Mouse (Mus musculus): ENCODE results near the gene E330017A01Rik. TPM values are rescaled to one million over a fixed set of nuclear protein-coding genes. Genes with fewer than 3 reads are reported as not detected.
A peak's percentile ranks its signal among the peaks of the same experiment; 100 is the strongest.

E330017A01Rik gene
- total RNA-seq, 4 experiments from 2014 or later, result not detected

DNA sequence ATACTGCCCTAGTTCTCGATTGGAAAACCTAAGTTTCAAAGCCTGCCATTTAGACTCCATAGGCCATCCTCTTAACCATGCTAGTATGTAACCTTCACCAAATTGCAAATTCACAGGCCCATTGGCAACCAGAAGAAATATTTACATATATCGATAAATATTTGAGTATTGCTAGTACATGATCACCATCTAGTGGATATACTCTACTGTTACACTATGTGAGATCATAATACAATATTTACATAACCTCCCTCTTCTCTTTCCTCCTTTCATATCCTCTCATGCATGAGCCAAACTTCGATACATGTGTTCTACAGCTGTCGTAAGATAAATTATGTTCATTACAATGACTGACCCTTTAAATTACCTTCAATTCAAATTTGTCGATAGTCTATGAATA is 24.5 kb upstream of the E330017A01Rik start:
- no peak for DNase-seq (ENCODE audit: low spot score in 2 of 2)

DNA sequence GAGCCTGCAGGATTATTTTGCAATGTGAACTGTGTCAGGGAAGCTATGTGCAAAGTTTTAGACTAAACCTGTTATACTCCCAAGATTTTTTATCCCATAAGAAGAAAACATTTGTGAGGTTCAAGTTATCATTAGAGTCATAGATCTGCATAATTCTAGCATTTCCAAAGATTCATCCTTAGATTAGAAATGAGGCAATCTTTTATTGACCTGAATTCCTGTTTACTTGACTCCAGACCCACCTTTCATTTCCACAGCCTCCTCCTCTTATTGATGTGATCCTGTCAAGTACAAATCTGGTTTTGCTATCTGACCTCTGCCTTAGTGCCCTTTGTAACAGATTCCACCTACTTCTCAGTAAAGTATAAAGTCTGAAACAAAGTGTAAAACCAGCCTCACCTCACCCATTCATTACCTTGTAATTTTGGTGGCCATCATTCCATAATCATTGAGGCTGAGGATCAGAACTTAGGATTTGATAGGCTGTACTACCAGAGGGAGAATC is 23.8 kb upstream of the E330017A01Rik start:
- DNase-seq (ENCODE audit: low spot score in 2 of 2), result no peak

GRCm38 (mm10) chr16:58661826-58662225 is 23.3 kb upstream of the E330017A01Rik start:
- no peak for DNase-seq (ENCODE audit: low spot score in 2 of 2)

GRCm38 (mm10) chr16:58658668-58659067 is 20.1 kb upstream of the E330017A01Rik start:
- DNase-seq (ENCODE audit: low spot score in 2 of 2), result no peak

- no peak for DNase-seq (ENCODE audit: low spot score in 2 of 2)
These were observed 18.0 kb upstream of the E330017A01Rik start for GRCm38 (mm10) chr16:58656526-58656925.

DNA sequence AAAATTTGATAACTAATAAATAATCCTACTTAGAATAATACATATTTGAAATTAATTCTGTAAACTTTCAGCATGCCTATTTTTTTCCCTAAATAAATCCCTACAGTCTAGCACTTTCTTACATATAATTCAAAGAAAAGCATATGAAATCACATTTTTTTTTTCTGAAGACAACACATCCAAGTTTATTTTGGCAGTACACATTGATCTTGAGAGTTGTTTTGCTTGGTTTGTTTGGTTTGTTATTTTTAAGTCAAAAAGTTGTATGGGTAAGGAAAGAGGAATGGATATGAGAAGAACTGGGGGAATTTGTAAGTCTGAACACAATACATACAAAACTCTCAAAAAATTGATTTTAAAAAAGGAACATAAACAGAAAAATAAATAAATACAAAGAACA is 17.2 kb upstream of the E330017A01Rik start:
- no peak for DNase-seq (ENCODE audit: low spot score in 2 of 2)

- DNase-seq (ENCODE audit: low spot score in 2 of 2), result no peak
These were observed 11.4 kb upstream of the E330017A01Rik start for GRCm38 (mm10) chr16:58649979-58650378.

DNA sequence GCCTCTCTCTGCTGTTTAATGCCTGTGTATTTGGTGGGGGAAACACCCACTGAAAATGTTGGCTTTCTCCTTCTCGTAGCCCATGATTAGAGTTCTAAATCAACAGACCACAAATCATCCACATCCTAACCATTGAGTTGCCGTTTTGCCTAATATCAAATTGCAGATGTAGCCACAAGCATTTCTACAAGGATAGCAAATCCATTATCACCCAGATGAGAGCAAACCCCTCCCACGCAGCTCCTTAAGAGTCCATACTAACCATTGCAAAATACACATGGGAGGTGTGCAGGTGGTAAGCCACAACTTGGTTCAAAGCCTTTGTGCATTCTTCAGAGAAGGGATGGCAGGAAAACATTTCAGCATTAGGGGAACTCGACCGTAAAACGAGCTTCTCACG is 523 bp downstream of the E330017A01Rik start:
- no peak for DNase-seq (ENCODE audit: low spot score in 2 of 2)

DNA sequence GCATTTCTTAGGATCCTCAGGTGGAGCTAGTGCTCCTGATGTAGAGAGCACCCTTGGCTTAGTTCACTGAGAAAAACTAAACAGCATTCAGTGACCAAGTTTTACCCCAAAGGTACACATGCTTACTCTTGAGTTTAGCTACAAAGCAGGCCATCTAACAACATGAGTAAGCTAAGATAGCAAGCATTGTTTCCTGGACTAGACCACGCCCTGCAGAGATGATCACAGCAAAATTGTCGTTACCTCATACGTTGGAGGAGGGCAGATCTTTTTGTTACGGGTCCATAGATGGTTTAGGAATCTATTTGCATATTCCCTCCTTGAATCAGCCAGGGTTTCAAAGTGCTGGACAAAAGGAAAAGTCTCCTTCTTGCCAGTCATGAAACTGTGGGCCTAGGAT is 1.1 kb downstream of the E330017A01Rik start:
- DNase-seq (ENCODE audit: low spot score in 2 of 2), result no peak

DNA sequence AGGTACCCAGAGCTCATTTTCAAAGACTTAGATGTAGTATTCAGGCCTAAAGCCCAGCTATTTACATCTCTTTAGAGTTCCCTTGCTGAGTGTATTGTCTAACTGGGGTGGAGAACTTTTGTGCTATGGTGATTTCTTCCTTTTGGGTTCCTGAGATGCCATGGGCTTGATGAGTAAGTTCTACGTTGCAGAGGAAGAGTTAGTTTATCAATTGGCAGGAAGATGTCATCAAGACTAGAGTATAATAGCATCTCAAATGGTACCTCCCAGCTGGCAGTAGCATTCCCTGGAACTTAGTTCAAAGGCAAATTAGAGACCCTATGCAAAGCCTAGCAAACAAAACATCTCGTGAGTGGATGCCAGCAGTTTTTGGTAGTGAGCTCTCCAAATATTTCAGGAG is 2.7 kb downstream of the E330017A01Rik start:
- no peak for DNase-seq (ENCODE audit: low spot score in 2 of 2)

DNA sequence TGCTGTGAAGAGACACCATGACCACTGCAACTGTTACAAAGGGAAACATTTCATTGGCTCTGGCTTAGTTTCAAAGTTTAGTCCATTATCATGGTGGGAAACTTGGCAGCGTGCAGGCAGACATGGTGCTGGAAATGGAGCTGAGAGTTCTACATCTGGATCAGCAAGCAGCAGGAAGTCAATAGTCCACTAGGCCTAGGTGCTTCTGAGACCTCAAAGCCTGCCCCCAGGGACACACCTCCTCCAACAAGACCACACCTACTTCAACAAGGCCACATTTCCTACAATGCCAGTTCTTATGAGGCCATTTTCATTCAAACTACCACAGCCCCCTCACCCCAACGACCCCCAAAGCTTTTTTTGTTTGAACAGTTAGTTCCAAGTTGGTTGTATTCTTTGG is 8.8 kb downstream of the E330017A01Rik start:
- DNase-seq (ENCODE audit: low spot score in 2 of 2), result no peak

GRCm38 (mm10) chr16:58628968-58629367 is 9.6 kb downstream of the E330017A01Rik start:
- no peak for DNase-seq (ENCODE audit: low spot score in 2 of 2)

DNA sequence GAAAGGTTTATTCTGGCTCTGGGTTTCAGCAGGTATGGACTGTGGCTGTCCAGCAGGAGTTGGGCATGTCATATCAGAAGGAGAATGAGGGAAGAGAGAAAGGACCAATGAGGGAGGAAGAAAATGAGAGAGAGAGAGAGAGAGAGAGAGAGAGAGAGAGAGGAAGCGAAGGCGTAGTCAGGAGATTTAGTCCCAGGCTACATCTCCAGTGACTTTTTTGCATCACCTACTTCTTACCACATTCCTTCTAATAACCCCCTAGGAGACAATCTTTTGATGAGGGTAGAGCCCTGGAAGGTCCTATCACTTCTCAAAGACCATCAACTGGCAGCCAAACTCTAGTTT is 10.2 kb downstream of the E330017A01Rik start:
- DNase-seq (ENCODE audit: low spot score in 2 of 2), result no peak

DNA sequence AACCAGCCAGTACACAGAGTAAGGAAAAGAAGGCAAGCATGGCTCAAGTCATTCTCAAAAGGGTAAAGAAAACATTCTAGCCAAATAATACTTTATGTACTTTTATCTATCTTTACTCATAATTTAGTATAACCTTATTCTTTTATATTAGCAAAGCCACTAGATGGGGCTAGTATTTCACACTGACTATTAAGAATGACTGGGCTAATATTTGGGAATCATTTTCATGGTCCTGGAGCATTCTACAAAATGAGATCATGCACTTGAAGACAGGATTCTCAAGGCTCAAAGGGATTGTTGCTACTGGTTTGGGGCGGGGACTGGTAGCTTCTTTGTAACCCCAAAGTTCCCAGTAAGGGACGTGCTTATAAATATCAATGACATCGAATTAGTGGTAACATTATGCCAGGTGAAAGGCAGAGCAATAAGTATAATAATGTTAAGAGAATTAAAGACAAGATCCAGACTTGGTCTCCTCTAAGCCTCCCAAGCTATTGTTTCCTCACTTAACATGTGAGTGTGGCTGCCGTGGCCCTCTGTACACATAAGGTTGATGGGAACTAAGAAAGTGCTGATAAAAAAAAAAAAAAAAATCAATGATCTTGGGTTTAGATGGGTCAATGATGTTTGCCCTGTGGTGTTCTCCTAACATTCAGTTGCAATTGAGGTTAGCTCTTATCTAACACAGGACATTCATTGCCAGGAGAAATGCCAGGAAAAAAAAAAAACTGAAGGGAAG is 10.8 kb downstream of the E330017A01Rik start:
- DNase-seq (ENCODE audit: low spot score in 2 of 2), result no peak

DNA sequence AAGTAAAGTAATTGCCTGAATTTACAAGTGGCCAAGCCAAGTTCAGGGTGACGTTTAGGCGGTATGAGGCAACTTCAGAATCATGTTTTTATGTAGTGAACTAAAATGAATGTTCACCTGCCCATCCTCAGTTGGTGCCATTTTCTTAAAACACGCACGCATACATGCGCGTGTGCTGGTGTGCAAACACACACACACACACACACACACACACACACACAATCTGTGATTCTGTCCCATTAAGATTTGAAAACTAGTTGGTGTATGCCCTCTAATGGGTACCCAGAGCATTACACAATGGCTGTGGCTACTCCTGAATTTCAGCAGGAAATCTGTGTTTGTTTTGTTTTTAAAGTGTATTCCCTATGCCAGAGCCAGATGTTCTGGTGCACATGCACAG is 14.6 kb downstream of the E330017A01Rik start:
- peak in 1 of 2 experiments; percentile 35 for DNase-seq (ENCODE audit: low spot score in 2 of 2)

- DNase-seq (ENCODE audit: low spot score in 2 of 2), result no peak
These were observed 15.4 kb downstream of the E330017A01Rik start for GRCm38 (mm10) chr16:58623114-58623513.

- DNase-seq (ENCODE audit: low spot score in 2 of 2), result no peak
These were observed 16.2 kb downstream of the E330017A01Rik start for GRCm38 (mm10) chr16:58622377-58622776.

- no peak for DNase-seq (ENCODE audit: low spot score in 2 of 2)
These were observed 21.2 kb downstream of the E330017A01Rik start for GRCm38 (mm10) chr16:58617346-58617745.

DNA sequence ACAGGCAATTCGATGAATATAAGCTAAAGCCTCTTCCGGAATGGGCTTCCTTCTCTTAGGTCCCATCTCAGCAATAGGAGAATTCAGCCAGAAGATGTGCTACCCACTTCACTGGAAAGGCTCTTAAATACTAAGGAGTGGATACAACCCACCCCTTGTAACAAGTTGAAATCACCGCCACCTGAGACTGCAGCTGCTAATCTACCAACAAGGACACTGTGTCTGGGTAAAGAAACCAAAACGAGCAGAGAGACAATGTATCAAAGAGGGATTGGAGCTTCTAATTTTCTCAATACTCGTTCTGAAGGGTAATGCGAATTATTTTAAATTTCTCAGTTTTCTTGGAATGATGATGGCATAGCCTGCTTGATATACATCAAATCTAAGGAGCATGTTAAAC is 21.7 kb downstream of the E330017A01Rik start, which contains the start of gene Gm813:
Gm813 (minus strand) TSS at position 101 of the 400 bp plus-strand sequence.
- no peak for DNase-seq (ENCODE audit: low spot score in 2 of 2)

DNA sequence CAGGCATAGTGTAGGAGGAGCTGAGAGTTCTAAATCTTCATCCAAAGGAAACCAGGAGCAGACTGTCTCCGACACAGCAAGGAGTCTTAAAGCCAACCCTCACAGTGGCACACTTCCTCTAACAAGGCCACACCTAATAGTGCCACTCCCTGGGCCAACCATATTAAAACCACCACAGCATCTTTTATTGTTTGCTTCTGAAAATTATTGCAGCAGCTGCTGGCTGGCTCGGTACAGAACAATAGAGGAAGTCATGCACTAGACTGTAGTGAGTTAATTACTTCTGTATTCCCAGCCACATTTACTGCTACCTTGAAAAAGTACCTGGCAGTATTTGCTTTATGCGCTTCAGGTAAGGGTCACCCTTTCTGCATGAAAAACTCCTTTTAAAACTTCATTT is 25.6 kb downstream of the E330017A01Rik start:
- no peak for DNase-seq (ENCODE audit: low spot score in 2 of 2)

- DNase-seq (ENCODE audit: low spot score in 2 of 2), result no peak
These were observed 31.4 kb downstream of the E330017A01Rik start for GRCm38 (mm10) chr16:58607101-58607500.

GRCm38 (mm10) chr16:58604680-58605079 is 33.9 kb downstream of the E330017A01Rik start:
- DNase-seq (ENCODE audit: low spot score in 2 of 2), result no peak

GRCm38 (mm10) chr16:58603831-58604230 is 34.7 kb downstream of the E330017A01Rik start:
- DNase-seq (ENCODE audit: low spot score in 2 of 2), result no peak
